Mouse (Mus musculus) lung, postnatal 36 days (tissue): ENCODE data around the gene Srsf5.
"Not testable (repeated sequence)": the region's sequence is repeated elsewhere in the genome, so short reads cannot be mapped to it uniquely, and the experiment has no call there.

ENCODE experiments used
- DNase-seq: peaks from one replicate; pipeline ENCODE4 v3.0.0; 2022; ENCODE audit warnings: mixed read lengths

Gene Srsf5

DNA sequence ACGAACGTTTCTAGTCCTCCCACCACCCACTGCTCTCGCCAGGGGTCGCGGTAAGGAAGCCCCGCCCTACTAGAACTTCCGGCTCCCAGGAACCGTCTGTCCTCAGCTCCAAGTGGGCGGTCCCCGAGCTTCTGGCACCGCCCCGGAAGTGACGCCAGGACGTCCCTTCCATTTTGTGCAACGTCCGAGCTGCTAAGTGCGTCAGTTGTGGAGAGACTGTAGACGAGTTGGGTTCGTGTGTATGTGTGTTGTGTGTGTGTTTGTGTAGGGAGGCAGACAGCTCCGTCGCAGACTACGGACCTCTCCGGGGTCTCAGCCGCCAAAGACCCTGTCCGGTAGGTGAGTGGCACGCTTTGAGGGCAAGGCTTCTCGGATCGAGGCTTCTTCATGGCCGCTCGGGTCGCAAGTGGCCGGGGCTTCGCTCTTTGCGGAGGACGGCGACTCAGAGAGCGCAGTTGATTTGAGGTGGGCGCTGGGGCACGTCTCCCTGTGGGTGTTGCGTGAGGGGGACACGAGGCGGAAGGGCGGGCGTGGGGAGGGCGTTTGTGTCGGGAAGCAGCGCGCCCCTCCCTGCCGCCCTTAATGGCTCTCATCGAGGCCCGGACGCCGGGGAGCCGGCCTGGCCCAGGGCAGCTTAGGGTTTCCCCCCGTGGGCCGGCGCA lies at the start of gene Srsf5:
Gene Srsf5, plus strand, starts transcription at position 171 of the 662 bp plus-strand sequence.
- peak; percentile 100 for DNase-seq

DNA sequence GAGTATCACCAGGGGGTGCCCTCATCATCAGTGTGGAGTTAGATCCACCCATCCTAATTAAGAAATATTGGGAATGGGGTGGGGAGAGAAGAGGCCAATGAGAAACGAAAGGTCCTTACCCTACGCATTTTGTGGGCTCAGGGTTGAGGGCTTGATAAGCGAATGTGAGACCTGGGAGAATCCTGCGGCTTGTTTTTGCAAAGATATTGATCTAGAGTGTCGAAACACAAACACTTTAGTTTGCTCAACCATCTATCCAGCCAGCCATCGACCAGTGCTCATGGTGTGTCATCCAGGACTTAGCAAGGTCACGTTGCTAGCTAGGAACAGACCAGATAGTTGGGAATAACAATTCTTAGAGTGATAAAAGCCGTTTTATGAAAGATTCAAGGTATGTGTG lies 35.7 kb upstream of the Srsf5 start:
- no peak for DNase-seq

DNA sequence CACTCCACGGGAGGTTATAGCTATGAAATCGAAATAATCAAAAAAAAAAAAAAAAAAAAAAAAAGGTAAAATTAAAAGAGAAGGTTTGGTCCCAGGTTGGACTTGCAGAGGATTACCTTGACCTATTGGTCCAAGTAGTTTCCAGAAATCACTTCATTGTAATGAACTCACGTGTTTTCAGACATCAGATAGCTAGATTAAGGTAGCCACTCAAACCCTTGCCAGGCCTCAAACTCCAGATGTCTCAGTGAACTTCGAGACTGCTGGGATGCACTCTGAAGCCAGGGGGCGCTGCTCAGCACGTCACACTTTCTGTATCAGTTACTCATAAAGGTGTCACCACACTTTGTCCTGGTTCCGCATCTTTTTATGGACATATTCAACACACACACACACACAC lies 27.5 kb upstream of the Srsf5 start:
- peak; percentile 78 for DNase-seq

DNA sequence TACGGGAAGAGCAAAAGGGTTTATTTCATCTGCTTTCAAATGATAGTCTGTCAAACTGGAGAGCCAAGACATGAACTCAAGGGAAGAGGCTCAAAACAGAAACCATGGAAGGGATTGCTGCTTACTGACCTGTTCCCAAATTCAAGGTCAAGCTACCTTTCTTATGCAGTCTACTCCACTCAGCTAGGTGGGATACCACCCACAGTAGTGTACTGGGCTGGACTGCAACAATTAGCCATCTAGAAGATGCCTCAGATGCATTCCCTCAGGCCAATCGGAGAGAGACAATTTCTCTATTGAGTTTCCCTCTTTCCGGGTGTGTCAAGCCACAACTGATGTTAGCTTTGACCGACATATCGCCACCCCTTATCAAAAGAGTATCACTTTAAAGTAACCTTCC lies 24.0 kb upstream of the Srsf5 start:
- no peak for DNase-seq

DNA sequence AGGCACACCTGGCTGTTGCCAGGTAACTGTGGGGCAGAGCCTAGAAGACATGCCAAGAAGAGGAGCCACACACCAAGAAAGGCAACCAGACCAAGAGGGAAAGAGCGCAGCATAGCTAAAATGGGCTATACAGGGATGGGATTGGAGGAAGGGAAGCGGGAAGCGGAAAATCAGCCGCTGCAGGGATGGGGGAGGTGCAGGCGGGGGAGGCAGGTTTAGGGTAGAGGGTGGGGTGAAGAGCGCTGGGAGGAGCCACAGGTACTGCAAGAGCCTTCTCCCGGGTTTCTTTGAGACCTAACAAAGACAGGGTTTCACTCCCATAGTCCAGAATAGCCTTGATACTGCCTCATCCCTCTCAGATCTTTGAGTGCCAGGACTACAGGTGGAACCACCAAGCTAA lies 22.4 kb upstream of the Srsf5 start:
- DNase-seq: peak; percentile 51

DNA sequence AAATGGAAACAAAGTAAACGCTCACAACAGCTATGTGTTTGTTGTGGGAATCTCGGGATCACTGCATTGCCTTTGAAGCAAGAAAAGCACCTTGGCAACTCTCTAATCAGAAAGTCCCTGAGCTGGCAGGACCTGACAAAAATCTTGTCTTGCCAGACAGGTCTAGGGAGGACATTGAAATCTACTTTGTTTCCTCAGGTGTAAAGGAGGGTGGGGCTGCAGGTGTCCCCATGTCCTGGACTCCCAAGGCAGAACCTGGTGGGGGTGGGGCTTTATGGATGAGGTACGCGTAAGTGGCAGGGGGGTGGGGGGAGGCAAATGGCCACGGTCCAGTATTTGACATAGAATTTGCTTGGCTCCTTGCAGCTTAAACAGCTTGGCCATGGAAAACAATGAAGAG lies 21.7 kb upstream of the Srsf5 start:
- DNase-seq: peak; percentile 40

DNA sequence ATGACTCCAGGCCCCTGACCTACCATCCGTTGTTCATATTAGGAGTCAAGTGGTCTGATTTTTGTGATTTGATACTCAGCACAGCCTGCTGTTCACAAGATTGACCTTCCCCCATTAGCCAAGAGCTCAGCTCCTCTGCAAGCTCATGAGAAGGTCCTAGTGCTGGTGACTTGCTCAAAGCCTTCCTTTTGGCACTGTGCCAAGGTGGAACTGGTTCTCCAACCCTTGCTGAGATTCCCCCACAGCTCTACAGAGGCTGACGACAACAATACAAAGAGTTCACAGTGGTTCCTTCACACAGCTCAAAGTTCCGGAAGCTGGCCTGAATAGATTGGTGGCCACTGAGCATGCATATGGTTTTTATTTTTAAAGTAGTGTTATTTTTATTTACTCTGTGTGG lies 21.1 kb upstream of the Srsf5 start:
- peak; percentile 80 for DNase-seq

DNA sequence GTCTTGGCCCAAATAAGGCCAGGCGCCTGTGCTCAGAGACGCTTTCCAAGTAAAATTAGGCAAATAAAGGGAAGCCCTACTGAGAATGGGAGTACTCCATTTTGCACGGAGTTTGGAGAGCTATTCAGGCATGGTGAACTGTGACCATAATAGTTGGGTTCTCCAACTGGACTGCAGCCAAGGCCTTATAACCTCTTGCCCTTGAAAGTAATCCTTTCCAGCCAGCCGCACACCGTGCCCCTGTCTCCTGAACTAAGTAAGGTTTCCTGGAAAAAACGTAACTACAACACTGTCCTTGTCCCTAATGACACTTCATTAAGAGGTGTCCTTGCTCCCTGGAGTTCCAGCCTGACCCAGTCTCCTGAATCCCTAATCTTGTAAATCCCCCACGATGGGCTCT lies 19.4 kb upstream of the Srsf5 start:
- no peak for DNase-seq

DNA sequence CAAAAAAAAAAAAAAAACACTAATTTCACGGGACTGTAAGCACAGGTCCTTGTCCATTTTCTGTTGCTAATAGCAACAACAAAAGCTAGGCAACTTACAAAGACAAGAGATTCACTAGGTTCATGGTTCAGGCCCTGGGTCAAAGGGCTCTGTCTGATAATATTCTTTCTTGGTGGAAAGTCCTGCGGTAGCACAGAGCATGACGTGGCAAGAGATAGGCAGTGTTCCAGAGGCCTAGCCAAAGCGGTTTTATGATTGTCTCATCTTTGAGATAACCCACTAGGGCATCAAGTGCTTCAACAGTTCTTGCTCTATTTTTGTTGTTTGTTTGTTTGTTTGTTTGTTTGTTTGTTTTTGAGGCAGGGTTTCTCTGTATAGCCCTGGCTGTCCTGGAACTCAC lies 18.8 kb upstream of the Srsf5 start:
- no peak for DNase-seq

DNA sequence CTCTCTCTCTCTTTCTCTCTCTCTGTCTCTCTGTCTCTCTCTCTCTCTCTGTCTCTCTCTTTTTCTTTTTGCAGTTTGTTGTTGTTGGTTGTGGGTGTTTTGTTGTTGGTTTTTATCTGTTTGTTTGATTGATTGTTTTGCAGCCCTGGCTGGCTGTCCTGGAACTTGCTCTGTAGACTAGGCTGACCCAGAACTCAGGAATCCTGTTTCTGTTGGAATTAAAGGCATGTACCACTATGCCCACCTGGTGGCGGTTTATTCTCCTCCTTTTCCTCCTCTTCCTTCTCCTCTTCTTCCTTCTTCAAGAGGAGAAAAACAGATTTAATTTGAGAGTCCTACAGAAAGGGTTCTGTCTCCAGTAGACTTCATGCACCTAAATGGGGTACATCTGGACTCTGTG lies 17.8 kb upstream of the Srsf5 start:
- no peak for DNase-seq

DNA sequence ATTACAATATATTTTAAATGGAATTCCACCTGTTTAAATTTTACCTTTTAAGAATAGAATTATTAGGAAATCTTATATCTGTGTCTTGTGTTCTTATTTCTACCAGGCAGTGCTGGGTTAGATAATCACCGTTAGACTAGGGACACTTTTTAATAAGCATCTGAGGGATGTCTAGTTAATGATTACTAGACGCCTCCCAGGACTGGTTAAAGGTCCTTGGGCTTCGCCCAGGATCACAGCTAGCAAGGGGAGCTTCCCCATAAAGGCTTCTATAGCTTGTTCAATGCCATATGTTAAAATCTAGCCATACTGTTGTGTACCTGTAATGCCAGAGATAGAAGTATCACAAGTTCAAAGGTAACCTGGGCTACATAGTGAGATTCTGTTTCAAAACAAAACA lies 16.4 kb upstream of the Srsf5 start:
- no peak for DNase-seq

DNA sequence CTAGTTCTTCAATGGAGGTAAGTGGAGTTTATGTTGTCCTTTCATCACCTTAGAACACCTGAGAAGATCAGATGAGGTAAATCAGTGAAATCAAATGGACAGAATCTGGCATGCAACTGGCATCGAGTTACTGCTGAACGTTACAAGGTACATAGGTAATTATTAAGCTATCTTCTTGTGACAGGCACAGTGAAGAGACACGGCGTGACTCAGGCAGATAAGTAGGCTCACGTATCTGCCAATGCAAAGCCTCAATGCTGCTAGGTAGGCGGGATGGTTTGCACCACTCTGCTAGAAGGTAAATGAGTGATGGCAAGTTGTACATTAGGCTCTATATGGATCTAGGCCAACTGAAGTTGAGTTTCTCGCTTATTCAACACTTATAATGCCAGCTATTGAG lies 15.2 kb upstream of the Srsf5 start:
- no peak for DNase-seq

DNA sequence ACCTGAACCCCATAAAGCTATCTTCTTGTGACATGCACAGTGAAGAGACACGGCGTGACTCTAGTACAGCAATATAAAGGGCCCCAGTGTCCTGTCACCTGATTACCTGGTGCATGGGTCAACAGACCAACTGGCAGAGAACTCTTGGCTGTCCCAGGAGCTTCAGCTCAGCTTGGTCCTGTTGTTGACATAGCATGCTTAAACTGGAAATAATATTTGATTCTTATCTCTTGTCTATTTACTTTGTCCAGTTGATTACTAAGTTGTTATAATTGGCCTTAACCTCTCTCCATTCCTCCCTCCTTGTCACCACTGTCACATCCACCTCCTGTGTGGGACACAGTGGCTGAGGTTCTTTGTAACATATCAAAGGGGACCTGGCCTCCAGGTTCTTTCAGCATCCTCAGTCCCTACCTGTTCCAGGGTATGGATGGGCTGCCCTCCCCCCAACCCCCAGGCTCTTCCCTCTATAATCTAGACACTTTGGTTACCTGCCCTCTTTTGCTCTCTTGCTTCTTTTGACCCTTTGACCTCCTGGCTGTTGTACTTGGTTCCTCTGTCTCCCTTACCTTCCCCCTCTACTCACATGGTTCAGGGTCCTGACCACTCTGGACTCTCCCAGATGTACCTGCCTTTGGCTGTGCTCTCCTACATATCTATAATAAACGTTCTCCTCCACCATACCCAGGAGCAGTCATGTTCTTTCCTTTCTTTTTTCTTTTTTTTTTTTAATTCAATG lies 13.7 kb upstream of the Srsf5 start:
- DNase-seq: no peak

DNA sequence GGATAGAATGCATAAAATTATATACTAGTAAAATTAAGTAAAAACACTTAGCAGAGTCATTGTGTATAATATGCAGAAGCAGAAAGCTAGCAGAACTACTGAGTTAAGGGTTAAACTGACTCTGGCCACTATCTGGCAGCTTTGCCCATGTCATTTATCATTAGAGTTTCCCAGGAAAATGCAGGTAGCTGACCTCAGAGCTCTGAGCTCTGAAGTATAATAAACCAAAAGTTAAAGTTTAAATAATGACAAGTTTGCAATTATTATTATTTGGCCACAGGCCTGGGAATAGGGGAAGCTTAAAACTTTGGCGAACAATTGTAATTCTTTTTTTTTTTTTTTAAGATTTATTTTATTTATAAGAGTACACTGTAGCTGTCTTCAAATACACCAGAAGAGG lies 12.4 kb upstream of the Srsf5 start:
- DNase-seq: no peak

DNA sequence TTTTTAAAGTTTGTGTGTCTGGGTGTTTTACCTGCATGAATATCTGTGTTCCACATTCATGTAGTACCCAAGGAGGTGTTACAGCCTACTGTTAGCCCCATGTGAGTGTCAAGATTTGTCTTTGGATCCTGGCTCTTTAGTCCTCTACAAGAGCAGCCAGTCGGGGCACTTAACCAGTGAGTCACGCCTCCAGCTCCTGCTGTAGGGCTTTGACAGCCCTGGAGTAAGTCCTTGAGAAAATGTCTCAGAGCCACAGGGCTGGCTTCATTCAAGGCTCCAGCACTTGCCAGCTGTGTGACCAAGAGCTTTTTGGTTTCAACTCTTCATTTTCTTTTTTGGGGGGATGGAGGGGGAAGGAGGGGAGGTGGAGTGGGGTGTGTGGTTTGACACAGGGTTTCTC lies 8.6 kb upstream of the Srsf5 start:
- peak; percentile 77 for DNase-seq

DNA sequence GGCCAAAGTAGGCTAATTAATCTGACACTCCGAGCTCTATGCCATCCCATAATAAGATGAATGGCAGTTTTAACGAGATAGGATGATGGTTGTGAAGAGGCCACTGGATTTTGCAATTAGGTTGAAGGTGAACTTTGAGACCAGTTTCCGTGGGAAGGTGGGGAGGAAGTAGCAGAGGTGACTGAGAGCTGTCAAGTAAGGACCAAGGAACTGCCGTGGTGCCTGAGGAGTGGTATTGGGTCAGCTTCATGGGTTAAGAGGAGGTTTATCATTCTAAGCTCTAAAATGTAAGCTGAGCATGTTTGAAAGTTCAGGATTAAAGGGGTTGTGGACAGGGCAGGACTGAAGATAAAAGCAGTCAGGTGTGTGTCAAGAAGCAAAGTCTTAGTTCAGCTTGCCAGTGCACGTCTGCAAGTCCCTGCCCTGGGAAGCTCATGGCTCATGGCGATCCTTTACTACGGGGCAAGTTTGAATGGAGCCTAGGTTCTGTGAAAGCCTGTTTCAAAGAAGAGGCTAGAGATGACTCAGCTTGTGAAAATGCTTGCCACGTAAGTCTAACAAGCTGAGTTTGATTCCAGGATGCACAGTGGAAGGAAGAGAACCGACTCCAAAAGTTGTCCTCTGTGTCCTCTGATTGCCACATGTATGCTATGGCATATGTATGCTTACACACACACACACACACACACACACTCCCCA lies 7.8 kb upstream of the Srsf5 start:
- no peak for DNase-seq

DNA sequence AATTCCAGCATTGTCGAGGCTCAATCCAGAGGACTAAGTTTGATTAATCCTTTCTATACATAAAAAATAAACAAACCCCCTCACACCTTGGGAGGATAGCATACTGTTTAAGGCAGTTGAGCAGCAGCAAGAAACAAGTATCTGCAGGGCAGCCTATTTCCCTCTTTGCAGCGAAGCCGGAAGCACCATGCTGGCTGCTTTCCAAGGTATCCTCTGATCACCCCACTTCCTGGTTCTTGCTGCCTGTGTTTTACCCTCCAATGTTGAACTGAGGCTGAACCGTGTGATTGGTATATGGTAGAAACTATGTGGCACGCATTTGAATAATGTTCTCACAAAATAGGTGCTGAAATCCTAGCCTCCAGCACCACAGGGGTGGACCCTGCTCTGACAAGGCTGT lies 6.7 kb upstream of the Srsf5 start:
- DNase-seq: peak; percentile 88

DNA sequence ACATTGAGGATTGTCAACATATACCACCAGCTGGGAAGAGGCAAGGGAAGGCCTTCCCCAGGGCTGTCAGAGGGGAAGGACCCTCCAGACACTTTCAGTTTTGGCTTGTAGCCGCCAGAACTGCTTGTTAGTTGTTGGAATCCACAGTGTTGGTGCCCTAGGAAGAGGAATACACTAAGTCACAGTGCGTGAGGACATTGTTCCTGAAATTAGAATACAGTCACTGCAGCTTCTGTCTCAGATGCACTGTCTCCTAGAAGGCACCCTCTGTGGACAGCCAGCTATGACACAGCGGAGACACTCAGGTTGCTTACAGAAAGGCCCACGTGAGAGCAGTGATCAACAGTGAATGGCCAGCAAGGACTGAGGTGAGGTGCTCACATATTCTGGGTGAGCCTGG lies 6.1 kb upstream of the Srsf5 start:
- DNase-seq: no peak

DNA sequence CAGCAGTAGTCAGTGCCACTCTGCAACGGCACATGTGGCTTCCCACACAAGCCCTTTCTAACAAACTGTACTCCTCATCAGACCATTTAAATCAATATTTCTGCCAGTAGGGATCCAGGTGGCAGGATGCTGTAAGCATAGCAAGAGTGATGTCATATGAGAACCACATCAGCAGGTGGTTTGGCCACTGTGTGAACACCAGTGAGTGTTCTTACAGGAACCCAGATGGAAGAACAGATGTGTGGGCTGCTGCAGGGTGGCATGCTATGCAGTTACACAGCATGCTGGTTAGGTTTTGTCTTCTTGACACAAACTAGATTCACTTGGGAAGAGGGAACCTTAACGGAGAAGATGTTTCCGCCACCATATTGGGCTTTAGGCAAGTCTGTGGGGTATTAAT lies 3.4 kb upstream of the Srsf5 start:
- no peak for DNase-seq

DNA sequence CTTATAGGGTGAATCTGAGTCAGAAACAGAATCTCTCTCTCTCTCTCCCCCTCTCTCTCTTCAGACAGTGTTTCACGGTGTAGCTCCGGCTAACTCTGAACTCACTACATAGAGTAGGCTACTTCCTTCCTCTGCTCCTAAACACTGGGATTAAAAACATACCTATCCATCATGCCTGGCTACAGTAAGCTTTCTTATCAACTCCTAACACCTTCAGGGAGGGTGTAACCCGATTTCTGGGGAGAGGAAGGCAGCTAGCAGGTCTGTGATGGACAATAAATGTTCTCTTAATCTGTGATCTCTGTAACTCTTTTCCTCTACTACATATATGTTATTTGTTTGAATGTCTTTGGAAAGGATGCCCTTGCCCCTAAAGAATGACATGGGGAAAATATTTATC lies 1.9 kb upstream of the Srsf5 start:
- no peak for DNase-seq

DNA sequence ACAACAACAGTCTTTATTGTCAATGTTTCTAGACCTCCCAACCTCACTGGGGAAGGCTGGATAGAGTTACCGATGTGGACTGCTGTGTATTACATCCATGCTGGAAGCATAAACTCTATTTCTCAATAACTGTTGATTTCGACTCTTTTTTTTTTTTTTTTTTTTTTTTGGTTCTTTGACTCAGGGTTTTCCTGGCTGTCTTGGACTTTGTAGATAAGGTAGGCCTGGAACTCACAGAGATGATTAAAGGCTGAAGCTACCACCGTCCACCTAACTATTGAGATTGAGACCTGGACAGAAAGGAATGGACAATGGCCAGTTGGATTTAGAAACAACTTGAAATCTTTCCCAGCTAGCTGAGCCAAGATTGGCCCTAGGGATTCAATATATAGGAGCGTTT lies 1.1 kb upstream of the Srsf5 start:
- no peak for DNase-seq

DNA sequence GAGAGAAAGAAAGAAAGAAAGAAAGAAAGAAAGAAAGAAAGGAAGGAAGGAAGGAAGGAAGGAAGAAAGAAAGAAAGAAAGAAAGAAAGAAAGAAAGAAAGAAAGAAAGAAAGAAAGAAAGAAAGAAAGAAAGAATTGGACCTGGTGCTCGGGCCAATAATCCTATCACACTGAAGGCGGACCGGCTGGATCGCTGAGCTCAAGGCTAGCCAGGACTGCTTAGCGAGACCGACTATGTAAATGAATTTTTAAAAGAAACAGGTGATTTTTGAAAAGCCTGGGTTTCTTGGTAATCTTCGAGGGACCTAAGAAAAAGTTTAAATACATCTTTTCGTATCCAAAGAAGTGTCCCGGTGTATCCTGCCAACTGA lies 356 bp upstream of the Srsf5 start:
- not testable (repeated sequence) for DNase-seq

DNA sequence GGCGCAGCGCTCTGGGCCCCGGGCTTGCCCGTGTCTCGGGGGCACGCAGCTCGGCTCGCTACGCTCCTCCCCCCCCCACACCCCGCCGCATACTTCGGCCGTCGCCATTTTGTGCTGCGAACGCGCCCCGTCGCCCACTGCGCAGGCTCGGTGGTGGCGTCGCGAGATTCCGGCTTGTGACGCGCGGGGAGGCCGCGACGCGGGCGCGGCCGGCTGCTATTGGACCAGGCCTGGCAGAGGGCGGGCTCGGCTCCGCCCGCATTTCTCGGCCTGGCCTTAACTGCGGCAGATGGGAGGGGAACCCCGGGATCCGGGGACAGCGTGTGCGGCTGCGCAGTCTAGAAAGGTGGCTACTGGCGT lies 672 bp downstream of the Srsf5 start:
- DNase-seq: peak; percentile 96

DNA sequence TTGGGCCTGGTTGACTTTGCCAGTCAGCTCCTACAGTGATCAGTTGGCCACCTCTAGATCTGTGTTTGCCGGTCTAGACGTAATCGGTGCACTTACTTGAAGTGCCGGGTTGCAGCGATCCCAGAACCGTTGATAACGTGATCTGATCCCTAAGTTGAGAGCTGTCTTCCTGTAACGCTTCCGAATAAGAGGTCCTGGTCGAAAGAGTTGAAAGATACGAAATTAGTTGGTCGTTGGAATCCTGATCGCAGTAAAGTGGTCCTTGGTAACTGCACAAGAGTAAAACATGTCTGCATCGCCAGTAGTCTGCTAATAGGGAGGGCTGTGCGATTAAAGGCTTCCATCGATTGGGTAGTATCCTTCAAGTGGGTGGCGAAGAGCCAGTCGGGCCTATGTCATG lies 2.9 kb downstream of the Srsf5 start:
- DNase-seq: no peak
